Mouse (Mus musculus) neural tube, embryonic 15.5 days (tissue): ENCODE measurements around the gene Asap2. TPM values are rescaled to one million over a fixed set of nuclear protein-coding genes. Genes with fewer than 3 reads are reported as not detected.

Source experiments
- ATAC-seq: fragments of 200-750 bp; cut with Nextera tagmentation; 2 replicates; pipeline ENCODE4 v1.8.0; 2017; ENCODE audit warnings: mild to moderate bottlenecking, moderate TSS enrichment, moderate library complexity; ENCODE audit not compliant: low FRiP score
- H3K27ac ChIP-seq: fragments of 300-500 bp; sonication (generic); replicated peaks from 2 replicates; pipeline ENCODE4 v1.5.1; 2015; ENCODE audit warnings: mild to moderate bottlenecking, inconsistent platforms
- H3K27me3 ChIP-seq: fragments of 300-500 bp; sonication (generic); replicated peaks from 2 replicates; pipeline ENCODE4 v1.6.1; 2015; ENCODE audit warnings: inconsistent platforms
- H3K36me3 ChIP-seq: fragments of 300-500 bp; sonication (generic); 2 replicates; pipeline ENCODE4 v1.6.1; 2015; ENCODE audit warnings: inconsistent platforms
- H3K4me1 ChIP-seq: fragments of 300-500 bp; sonication (generic); 2 replicates; pipeline ENCODE4 v1.6.1; 2015; ENCODE audit warnings: inconsistent platforms
- H3K4me2 ChIP-seq: fragments of 300-500 bp; sonication (generic); 2 replicates; pipeline ENCODE4 v1.6.1; 2015; ENCODE audit warnings: inconsistent platforms, mild to moderate bottlenecking, moderate library complexity
- H3K4me3 ChIP-seq: fragments of 300-500 bp; sonication (generic); replicated peaks from 2 replicates; pipeline ENCODE4 v1.5.1; 2015; ENCODE audit warnings: mild to moderate bottlenecking, inconsistent platforms
- H3K9ac ChIP-seq: fragments of 300-500 bp; sonication (generic); replicated peaks from 2 replicates; pipeline ENCODE4 v1.6.1; 2015; ENCODE audit warnings: mild to moderate bottlenecking, inconsistent platforms
- H3K9me3 ChIP-seq: fragments of 300-500 bp; sonication (generic); replicated peaks from 2 replicates; pipeline ENCODE4 v1.6.1; 2016; ENCODE audit warnings: inconsistent platforms
- WGBS: fragments of 180-500 bp; shearing (Covaris S2); methylation state at CpG from one replicate; pipeline ENCODE4 v1.1.7; 2015; ENCODE audit warnings: mixed read lengths; 5-methylcytosine and 5-hydroxymethylcytosine counted together
- polyA plus RNA-seq: library from polyadenylated mRNA; unstranded; fragments of >200 nt; fragmentation: Nextera tagmentation; extraction: Ambion mirVana; gene quantifications from 2 replicates; pipeline ENCODE4 v1.2.1, GENCODE M21; 2015

Gene Asap2
- polyA plus RNA-seq, 1 experiment from 2014 or later, result 10.8 TPM

DNA sequence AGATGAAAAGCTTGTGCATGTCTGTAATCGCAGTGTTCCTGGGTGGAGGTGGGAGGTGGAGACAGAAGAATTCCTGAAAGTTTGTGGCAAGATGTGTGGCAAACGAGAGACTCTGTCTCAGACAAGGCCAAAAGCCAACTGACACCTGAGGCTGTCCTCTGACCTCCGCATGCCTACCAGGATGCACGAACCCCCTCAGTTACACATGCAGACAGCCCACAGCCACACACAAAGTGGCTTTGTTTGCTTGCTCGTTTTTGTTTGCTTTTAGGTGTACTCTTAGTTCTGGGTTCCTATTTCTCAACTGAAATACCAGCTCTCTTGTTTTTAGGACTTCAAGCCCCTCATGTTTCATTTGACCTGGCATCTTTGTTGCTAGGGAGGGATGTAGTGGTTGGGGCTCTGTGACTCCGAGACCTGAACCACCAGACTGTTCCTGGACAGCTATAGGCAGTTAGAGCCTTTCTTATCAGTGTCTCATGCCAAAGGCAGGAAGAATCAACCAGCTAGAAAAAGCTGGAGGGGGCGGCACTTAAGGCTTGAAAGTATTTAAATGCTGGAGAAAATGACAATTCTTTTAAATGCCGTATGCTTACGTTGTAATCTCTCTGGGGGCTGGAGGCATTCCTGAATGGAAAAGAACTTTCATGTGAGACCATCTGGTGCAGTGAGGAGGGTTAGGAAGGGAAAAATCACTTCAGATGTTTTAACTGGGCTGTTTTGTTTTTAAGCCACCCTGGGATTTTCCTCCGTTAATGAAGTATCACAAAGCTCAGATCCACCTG is 211.4 kb downstream of the Asap2 start:
- WGBS, result 73% methylated on average over 10 of the region's 10 CpGs
- ATAC-seq, result no peak
- Histone ChIP-seq H3K27me3 (no peaks in the 10 kb centered on the region), H3K9me3 (no peaks in the 10 kb centered on the region), H3K4me1 (peaks cover 12% of the 10 kb centered on the region), H3K4me3 (no peak overlapping the region), H3K36me3 (peaks cover 17% of the 10 kb centered on the region), H3K27ac (no peak overlapping the region), H3K9ac (no peak overlapping the region), H3K4me2 (no peak overlapping the region)

DNA sequence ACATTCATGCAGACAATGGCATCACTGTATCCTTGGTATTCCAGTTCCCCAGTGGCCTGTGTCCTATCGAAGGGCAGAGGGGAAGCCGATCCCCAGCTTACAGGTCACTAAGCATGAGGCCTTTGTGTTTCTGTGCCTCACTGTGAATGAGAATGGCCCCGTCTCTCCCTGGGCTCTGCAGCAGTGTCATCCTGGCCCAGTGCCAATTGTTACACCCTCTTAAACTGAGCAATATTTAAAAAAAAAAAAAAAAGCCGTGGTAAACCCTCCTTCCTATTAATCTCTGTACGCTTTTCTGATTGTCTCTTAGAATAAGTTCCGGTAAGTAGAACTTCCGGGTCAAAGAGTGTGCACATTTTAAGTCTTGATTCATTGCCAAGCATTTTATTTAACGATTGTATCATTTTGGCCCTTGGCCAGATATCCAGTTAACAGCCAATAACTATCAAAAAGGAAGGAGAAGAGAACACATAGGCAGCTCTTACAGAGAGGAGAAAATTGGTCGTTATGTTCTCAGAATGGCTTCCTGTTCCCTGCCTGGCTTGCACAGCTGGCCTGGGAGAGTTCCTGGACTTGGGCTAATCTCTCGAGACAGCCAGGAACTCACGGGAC is 214.5 kb downstream of the Asap2 start:
- WGBS, result 17% methylated on average over 11 of the region's 11 CpGs

DNA sequence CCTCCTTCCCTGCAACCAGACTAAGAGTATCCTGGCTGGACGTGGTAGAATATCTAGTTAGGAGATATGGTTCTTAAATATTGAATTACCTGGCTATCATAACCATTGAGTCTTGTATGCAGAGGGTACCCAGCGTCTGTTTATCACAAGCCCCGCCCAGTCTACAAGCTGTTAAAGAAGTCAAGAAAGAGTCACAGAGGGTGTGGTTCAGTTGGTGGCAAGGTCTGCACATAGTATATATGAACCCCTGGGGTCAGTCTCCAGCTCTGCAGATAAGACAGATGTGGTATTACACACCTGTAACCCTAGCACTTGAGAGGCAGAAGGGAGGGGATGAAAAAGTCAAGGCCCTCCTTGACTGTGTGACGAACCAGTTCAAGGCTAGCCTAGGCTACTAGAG is 215.5 kb downstream of the Asap2 start:
- WGBS, result 93% methylated on average over 4 of the region's 4 CpGs

More for the DNA sequence above, 214.5 kb downstream of the Asap2 start:
- Histone ChIP-seq H3K4me2 (no peak overlapping the region), H3K27me3 (no peaks in the 10 kb centered on the region), H3K4me3 (no peak overlapping the region), H3K9me3 (no peaks in the 10 kb centered on the region), H3K4me1 (peaks cover 12% of the 10 kb centered on the region), H3K9ac (no peak overlapping the region), H3K36me3 (peaks cover 23% of the 10 kb centered on the region), H3K27ac (peak overlapping the region; percentile 20; the same call in 1 of the 2 replicates)
- peak; percentile 43; the same call in 1 of the 2 replicates for ATAC-seq

DNA sequence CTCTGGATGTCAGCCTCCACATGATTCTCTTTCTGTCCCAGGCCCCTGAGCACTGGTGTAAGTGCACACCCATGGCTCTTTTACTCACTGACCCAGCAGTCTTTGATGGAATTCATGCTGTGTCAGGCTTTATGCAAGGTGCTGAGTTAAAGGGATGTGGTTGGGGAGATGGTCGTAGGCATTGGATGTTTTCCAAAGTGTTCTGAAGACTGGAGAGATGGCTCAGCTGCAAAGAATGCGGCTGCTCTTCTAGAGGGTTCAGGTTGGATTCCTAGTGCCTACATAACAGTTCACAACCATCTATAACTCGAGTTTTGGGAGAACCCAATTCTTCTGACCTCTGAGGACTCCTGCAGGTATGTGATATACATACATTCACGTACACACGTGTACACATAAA is 217.2 kb downstream of the Asap2 start:
- no peak overlapping the region for H3K27ac ChIP-seq
- no peak for ATAC-seq
- H3K27me3 ChIP-seq, result no peaks in the 10 kb centered on the region
- no peak overlapping the region for H3K4me3 ChIP-seq
- no peak overlapping the region for H3K4me2 ChIP-seq
- peaks cover 12% of the 10 kb centered on the region for H3K4me1 ChIP-seq
- 90% methylated on average over 5 of the region's 5 CpGs for WGBS
- no peaks in the 10 kb centered on the region for H3K9me3 ChIP-seq
- no peak overlapping the region for H3K9ac ChIP-seq
- H3K36me3 ChIP-seq, result peaks cover 22% of the 10 kb centered on the region

More for the DNA sequence above, 215.5 kb downstream of the Asap2 start:
- H3K4me3 ChIP-seq, result no peak overlapping the region
- no peak overlapping the region for H3K9ac ChIP-seq
- peaks cover 19% of the 10 kb centered on the region for H3K36me3 ChIP-seq
- peaks cover 12% of the 10 kb centered on the region for H3K4me1 ChIP-seq
- no peak for ATAC-seq
- H3K27me3 ChIP-seq, result no peaks in the 10 kb centered on the region
- H3K27ac ChIP-seq, result no peak overlapping the region; the same call in 1 of the 2 replicates
- H3K4me2 ChIP-seq, result no peak overlapping the region
- no peaks in the 10 kb centered on the region for H3K9me3 ChIP-seq

DNA sequence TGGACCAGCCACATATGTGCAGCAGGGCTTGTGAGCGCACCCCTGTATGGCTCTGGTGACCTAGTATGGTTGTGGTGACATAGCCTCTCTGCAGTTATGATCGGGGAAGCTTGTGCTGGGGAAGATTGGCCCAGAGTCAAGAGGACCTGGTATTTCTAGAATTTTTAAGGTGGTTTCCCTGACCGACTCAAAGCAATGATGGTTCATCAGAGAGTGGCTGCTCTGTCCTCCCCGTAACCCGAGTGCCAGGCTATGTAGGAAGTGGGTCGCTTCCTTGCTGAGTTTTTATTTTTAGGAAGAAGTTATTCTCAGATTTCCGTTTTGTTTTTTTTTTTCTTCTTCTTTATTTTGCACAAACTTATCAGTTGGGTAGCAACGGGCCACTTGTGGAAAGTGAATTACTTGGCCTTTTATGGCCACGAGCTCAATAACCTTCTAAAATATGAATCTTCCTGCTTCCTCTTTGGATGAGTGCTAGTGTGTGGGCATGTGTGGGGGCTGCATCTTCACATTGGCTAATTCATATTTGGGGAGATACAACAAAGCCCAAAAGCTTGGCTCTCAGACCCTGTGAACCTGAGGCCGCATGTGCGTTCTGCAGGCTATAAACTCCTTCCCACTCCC is 218.0 kb downstream of the Asap2 start:
- H3K27ac ChIP-seq, result no peak overlapping the region
- ATAC-seq, result no peak
- H3K36me3 ChIP-seq, result peaks cover 31% of the 10 kb centered on the region
- H3K4me2 ChIP-seq, result no peak overlapping the region
- WGBS, result 89% methylated on average over 11 of the region's 11 CpGs
- H3K9me3 ChIP-seq, result no peaks in the 10 kb centered on the region
- no peak overlapping the region for H3K9ac ChIP-seq
- no peak overlapping the region for H3K4me3 ChIP-seq
- peaks cover 12% of the 10 kb centered on the region for H3K4me1 ChIP-seq
- no peaks in the 10 kb centered on the region for H3K27me3 ChIP-seq

DNA sequence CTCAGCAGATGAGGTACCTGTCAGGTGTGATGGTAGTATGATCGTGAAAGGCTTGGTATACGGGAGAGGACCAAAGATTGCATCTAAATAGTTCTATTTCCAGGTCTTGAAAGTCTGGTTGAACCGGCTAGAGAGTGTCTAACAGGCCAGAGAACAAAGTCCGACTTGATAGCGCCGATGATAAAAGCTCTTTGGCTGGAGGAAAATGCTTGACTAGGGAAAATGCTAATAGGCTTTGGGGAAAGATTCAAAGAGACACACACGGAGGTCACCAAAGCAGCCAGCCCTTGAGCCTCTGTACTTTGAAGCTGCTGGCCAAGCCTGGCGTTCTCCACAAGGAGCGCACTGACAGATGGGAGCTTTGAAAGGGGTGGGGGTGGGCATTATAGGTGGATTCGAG is 219.0 kb downstream of the Asap2 start:
- Histone ChIP-seq H3K27ac (no peak overlapping the region), H3K4me2 (no peak overlapping the region), H3K9me3 (no peaks in the 10 kb centered on the region), H3K9ac (no peak overlapping the region), H3K4me1 (peaks cover 11% of the 10 kb centered on the region), H3K4me3 (no peak overlapping the region), H3K27me3 (no peaks in the 10 kb centered on the region), H3K36me3 (peaks cover 36% of the 10 kb centered on the region)
- no peak for ATAC-seq
- WGBS, result 74% methylated on average over 10 of the region's 10 CpGs

DNA sequence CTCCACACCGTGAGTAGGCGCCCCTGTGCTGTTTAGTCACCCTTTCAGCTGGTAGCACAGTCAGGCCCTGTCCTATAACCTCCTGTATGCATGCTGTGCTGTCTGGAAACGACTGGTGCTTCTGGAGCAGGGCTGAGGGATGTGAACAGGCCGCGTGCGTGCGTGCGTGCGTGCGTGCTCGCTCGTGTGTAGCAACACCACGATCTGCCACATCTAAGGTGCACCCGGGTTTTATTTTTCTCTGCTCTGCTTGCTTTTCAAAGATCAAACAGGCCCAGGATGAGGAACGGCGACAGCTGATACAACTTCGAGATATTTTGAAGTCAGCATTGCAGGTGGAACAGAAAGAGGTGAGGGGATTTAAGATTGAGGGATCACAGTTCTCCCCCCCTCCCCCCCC is 222.6 kb downstream of the Asap2 start:
- H3K27me3 ChIP-seq, result no peaks in the 10 kb centered on the region
- H3K36me3 ChIP-seq, result peaks cover 39% of the 10 kb centered on the region
- H3K9ac ChIP-seq, result no peak overlapping the region
- H3K27ac ChIP-seq, result no peak overlapping the region
- H3K4me1 ChIP-seq, result no peaks in the 10 kb centered on the region
- 92% methylated on average over 17 of the region's 17 CpGs for WGBS
- no peak for ATAC-seq
- no peaks in the 10 kb centered on the region for H3K9me3 ChIP-seq
- H3K4me2 ChIP-seq, result no peak overlapping the region
- H3K4me3 ChIP-seq, result no peak overlapping the region

DNA sequence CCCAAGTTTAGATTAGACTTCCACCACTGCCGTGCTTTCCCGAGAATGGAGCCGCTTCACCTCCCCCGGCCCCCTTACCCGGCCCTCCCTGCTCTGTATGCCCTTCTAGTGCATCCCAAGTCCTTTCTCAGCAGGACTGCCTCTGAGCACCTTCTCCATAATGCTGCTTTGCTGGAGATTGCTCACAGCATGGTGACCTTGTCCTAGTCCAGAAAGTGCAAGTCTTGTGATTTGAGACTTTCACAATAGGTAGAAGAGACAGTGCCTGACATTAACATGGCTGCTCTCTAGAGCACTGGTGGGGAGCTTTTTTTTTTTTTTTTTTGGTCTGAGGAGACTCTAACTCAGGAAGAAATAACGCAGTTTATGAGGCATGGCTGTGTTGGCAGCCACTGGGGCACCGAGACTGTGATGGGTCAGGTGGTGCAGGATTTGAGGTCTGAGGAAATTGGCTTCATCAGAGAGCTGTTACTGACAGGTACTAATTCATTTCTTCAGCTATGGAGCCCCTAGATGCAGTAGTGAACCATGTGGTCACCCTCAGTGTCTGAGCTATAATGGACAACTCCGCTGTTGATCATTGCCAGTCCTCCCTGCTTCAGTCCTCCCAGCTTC is 224.4 kb downstream of the Asap2 start:
- ATAC-seq, result no peak
- H3K36me3 ChIP-seq, result peaks cover 44% of the 10 kb centered on the region
- H3K27me3 ChIP-seq, result no peaks in the 10 kb centered on the region
- 89% methylated on average over 8 of the region's 8 CpGs for WGBS
- no peaks in the 10 kb centered on the region for H3K4me1 ChIP-seq
- H3K9ac ChIP-seq, result no peak overlapping the region
- no peak overlapping the region for H3K27ac ChIP-seq
- H3K4me3 ChIP-seq, result no peak overlapping the region
- no peak overlapping the region for H3K4me2 ChIP-seq
- no peaks in the 10 kb centered on the region for H3K9me3 ChIP-seq

DNA sequence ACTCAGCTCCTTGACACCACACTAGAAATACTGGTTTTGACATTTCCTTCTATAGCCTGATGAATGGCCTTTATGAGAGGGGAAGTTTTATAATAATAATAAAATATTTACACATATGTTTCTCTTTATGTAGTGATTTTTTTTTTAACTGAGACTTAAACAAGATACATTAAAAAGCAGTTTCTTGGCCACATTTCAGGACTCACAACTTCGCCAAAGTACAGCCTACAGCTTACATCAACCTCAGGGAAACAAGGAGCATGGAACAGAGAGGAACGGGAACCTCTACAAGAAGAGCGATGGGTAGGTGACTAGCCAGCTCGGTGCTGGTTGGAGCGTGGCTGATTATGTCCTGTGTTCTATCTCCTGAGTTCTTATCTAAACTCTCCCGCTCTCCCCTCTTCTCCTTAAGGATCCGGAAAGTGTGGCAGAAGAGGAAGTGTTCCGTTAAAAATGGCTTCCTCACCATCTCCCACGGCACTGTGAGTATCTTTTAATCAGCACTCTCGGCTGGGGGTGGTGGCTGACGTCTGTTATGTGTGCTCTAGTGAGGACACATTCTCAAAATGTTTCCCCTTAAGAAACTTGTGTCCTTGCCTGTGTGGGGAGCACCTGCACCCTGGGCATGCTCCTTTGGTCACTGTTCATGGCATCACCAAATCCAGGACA is 227.7 kb downstream of the Asap2 start:
- Histone ChIP-seq H3K4me1 (no peaks in the 10 kb centered on the region), H3K9ac (no peak overlapping the region), H3K4me3 (no peak overlapping the region), H3K27ac (no peak overlapping the region), H3K36me3 (peaks cover 47% of the 10 kb centered on the region), H3K27me3 (no peaks in the 10 kb centered on the region), H3K9me3 (no peaks in the 10 kb centered on the region), H3K4me2 (no peak overlapping the region)
- no peak for ATAC-seq
- WGBS, result 85% methylated on average over 11 of the region's 11 CpGs

DNA sequence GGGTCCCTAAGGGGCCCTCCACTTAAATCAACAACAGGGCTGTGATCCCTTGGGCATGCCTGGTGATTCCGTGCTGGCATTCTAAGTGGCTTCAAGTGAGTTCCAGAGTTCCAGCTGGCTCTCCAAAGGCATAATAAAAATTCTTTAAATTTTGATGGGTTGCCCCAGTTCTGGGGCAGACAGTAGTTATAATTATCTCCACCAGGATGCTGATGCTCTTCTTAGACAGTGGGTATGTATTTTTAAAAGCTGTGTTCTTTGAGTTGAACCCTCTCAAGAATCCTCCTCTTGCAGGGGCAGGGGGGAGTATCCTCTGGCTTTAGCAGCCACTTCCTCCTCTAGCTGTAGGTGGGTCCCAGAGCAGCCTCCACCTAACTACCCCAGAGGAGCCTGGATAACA is 230.3 kb downstream of the Asap2 start:
- Histone ChIP-seq H3K4me3 (no peak overlapping the region), H3K4me1 (no peaks in the 10 kb centered on the region), H3K9me3 (no peaks in the 10 kb centered on the region), H3K27me3 (no peaks in the 10 kb centered on the region), H3K36me3 (peaks cover 37% of the 10 kb centered on the region), H3K27ac (no peak overlapping the region), H3K4me2 (no peak overlapping the region), H3K9ac (no peak overlapping the region)
- no peak for ATAC-seq
- WGBS, result 86% methylated on average over 1 of the region's 1 CpGs

DNA sequence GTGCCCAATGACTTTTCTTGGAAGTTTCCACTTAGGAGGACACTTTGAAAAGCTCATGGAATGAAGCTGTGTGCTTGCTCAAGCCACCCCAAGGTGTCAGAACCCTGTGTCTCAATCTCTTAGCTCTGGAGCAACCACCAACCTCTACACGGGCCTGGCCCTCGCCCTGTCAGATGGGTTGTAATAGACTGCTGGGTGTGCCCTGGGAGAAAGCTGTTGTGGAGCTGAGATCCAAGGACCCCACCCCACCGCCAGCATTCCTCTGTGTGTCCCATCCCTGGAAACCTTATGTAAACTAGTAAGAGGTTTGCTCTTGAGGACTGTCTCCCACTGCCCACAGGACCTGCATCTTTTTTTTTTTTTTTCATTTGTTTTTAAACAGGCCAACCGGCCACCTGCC is 233.7 kb downstream of the Asap2 start:
- peaks cover 16% of the 10 kb centered on the region for H3K4me1 ChIP-seq
- H3K9ac ChIP-seq, result no peak overlapping the region
- H3K27me3 ChIP-seq, result no peaks in the 10 kb centered on the region
- H3K4me2 ChIP-seq, result no peak overlapping the region
- no peak overlapping the region for H3K4me3 ChIP-seq
- 87% methylated on average over 4 of the region's 4 CpGs for WGBS
- H3K27ac ChIP-seq, result no peak overlapping the region
- H3K9me3 ChIP-seq, result no peaks in the 10 kb centered on the region
- no peak for ATAC-seq
- peaks cover 16% of the 10 kb centered on the region for H3K36me3 ChIP-seq
